Mouse (Mus musculus) stomach, postnatal 0 days (tissue): ENCODE results near the gene Tnr. TPM values are rescaled to one million over a fixed set of nuclear protein-coding genes. Genes with fewer than 3 reads are reported as not detected.

ENCODE experiments used
- ATAC-seq: fragments of 200-750 bp; cut with Nextera tagmentation; 2 replicates; pipeline ENCODE4 v1.8.0; 2017; ENCODE audit not compliant: low FRiP score, low TSS enrichment
- DNase-seq: peaks from one replicate; pipeline ENCODE4 v3.0.0-alpha.2; 2016; ENCODE audit warnings: low spot score
- H3K27ac ChIP-seq: fragments of 300-500 bp; sonication (generic); replicated peaks from 2 replicates; pipeline ENCODE4 v1.5.1; 2014; ENCODE audit warnings: mild to moderate bottlenecking, control low read depth
- H3K27me3 ChIP-seq: fragments of 300-500 bp; sonication (generic); 2 replicates; pipeline ENCODE4 v1.6.1; 2014; ENCODE audit warnings: low read length; ENCODE audit not compliant: control insufficient read depth, insufficient read depth
- H3K36me3 ChIP-seq: fragments of 300-500 bp; sonication (generic); 2 replicates; pipeline ENCODE4 v1.6.1; 2014; ENCODE audit warnings: low read length, mixed read lengths; ENCODE audit not compliant: control insufficient read depth, insufficient read depth
- H3K4me1 ChIP-seq: fragments of 300-500 bp; sonication (generic); replicated peaks from 2 replicates; pipeline ENCODE4 v1.6.1; 2014; ENCODE audit warnings: antibody characterized with exemption; ENCODE audit not compliant: control insufficient read depth, insufficient read depth
- H3K4me2 ChIP-seq: fragments of 300-500 bp; sonication (generic); replicated peaks from 2 replicates; pipeline ENCODE4 v1.6.1; 2014; ENCODE audit warnings: low read depth, mild to moderate bottlenecking, control low read depth, moderate library complexity
- H3K4me3 ChIP-seq: fragments of 300-500 bp; sonication (generic); 2 replicates; pipeline ENCODE4 v1.5.1; 2014; ENCODE audit warnings: low read depth, low read length, control low read depth
- H3K9ac ChIP-seq: fragments of 300-500 bp; sonication (generic); 2 replicates; pipeline ENCODE4 v1.6.1; 2014; ENCODE audit warnings: mild to moderate bottlenecking, low read length, control low read depth, mixed read lengths
- H3K9me3 ChIP-seq: fragments of 300-500 bp; sonication (generic); 2 replicates; pipeline ENCODE4 v1.6.1; 2016; ENCODE audit warnings: low read length; ENCODE audit not compliant: control insufficient read depth
- CTCF ChIP-seq: IDR thresholded peaks from 2 replicates; pipeline ENCODE4 v1.5.1; 2016; ENCODE audit warnings: antibody characterized with exemption, low read depth, mild to moderate bottlenecking, moderate library complexity
- EP300 ChIP-seq: optimal IDR thresholded peaks from 2 replicates; pipeline ENCODE3; 2016; ENCODE audit warnings: antibody characterized with exemption
- WGBS: fragments of 180-500 bp; shearing (Covaris S2); extraction: QIAGEN DNeasy Blood & Tissue Kit; methylation state at CpG from one replicate; pipeline ENCODE4 v1.1.7; 2014; 5-methylcytosine and 5-hydroxymethylcytosine counted together
- polyA plus RNA-seq: library from polyadenylated mRNA; unstranded; fragments of >200 nt; fragmentation: Nextera tagmentation; extraction: Ambion mirVana; gene quantifications from 2 replicates; pipeline ENCODE4 v1.2.1, GENCODE M21; 2015

Gene Tnr
- polyA plus RNA-seq, 1 experiment from 2014 or later, result 0.10 TPM

DNA sequence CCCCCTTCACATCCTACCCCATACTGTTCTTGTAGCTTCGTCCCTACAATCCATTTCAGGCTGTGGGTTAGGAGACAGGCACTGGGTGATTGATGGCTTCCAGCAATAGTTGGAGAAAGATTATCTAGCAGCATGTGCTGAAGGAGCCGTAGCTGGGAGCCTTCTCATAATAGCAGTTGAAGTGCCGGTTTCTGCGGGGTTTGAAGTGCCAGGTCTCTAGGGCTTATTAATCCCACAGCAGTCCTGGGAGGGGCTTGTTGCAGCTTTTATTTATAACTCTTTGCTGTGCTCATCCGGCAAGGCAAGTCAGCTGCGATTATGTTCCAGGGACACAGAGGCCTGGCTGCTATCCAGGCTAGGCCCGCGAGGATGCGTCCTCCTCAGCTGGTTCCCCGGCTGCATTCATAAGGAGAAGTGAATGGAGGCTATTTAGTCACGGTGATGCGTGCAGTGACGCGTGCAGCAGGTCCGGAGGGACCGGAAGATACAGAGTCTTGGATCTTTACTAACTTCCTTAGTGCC lies 147.1 kb downstream of the Tnr start:
- no peak for TF ChIP-seq CTCF
- no peak for TF ChIP-seq EP300
- H3K4me1 ChIP-seq, result no peaks in the 10 kb centered on the region
- 32% methylated on average over 16 of the region's 16 CpGs for WGBS
- ATAC-seq (no peak), DNase-seq (no peak)
- no peak overlapping the region for H3K4me3 ChIP-seq
- no peaks in the 10 kb centered on the region for H3K9me3 ChIP-seq
- no peak overlapping the region for H3K4me2 ChIP-seq
- no peak overlapping the region for H3K27ac ChIP-seq
- no peak overlapping the region for H3K9ac ChIP-seq
- H3K27me3 ChIP-seq, result no peaks in the 10 kb centered on the region
- H3K36me3 ChIP-seq, result no peaks in the 10 kb centered on the region

DNA sequence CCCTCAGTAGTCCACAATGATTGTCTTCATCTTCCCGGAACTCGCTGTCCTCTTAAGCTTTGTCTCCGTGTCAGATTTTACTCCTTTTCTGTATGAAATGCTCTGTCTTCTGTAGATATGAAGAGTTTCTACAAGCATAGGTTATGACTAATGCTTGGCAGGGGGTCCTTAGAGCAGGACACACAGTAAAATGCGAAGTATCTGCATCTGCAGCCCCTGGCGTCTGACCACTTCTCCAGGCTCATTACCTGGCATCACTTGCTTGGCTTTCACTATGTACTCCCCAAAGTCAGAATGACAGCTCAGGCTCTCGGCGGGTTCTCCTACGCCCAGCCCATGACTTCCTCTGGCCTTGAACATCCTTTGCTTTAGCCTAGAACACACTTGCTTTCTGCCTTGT lies 147.6 kb downstream of the Tnr start:
- Histone ChIP-seq H3K4me3 (no peak overlapping the region), H3K36me3 (no peaks in the 10 kb centered on the region), H3K27ac (no peak overlapping the region), H3K27me3 (no peaks in the 10 kb centered on the region), H3K4me1 (no peaks in the 10 kb centered on the region), H3K4me2 (no peak overlapping the region), H3K9ac (no peak overlapping the region), H3K9me3 (no peaks in the 10 kb centered on the region)
- WGBS, result 78% methylated on average over 8 of the region's 8 CpGs
- DNase-seq (no peak), ATAC-seq (no peak)
- TF ChIP-seq EP300 (no peak), CTCF (no peak)

DNA sequence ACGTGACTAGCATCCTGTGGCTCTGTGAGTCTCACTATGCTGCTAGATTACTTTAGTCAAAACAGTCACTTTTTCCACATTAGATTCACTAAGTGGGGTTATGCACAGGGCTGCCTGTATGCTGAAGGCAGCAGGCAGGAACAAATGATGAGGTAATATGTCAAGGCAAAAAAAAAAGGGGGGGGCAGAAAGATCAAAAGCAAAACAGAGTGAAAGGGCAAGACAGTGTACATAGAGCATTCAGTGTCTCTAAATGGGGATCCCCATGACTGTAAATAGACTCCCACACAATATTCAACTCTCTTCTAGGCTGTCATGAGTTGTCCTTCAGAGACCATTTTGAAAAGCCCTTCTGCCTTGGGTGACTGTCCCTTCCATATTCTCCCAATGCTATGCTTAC lies 150.7 kb downstream of the Tnr start:
- TF ChIP-seq EP300 (no peak), CTCF (no peak)
- no peak overlapping the region for H3K4me3 ChIP-seq
- H3K9me3 ChIP-seq, result no peaks in the 10 kb centered on the region
- H3K27me3 ChIP-seq, result no peaks in the 10 kb centered on the region
- H3K9ac ChIP-seq, result no peak overlapping the region
- 48% methylated on average over 1 of the region's 1 CpGs for WGBS
- no peaks in the 10 kb centered on the region for H3K36me3 ChIP-seq
- H3K27ac ChIP-seq, result no peak overlapping the region
- no peaks in the 10 kb centered on the region for H3K4me1 ChIP-seq
- H3K4me2 ChIP-seq, result no peak overlapping the region
- DNase-seq (no peak), ATAC-seq (no peak)

DNA sequence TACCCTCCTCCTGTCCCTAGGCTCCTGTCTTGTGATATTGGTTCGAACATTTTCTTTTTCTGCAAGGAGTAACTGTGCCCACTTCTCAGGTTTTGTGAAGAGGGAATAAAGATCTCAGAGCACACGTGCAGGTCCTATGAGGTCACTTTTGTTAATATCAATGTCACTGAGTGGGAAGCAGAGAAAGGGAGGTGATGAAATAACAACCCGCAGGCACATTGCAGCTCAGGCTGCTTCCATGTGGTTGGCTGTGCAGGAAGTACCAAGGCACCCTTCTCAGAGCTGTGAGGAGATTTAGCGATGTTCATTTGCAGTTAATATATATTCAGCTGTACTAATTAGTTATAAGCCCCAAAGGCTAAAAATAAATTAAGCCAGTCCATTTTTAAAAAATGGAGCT lies 151.9 kb downstream of the Tnr start:
- Histone ChIP-seq H3K9ac (no peak overlapping the region), H3K9me3 (no peaks in the 10 kb centered on the region), H3K27ac (no peak overlapping the region), H3K4me1 (no peaks in the 10 kb centered on the region), H3K4me3 (no peak overlapping the region), H3K27me3 (no peaks in the 10 kb centered on the region), H3K4me2 (no peak overlapping the region), H3K36me3 (no peaks in the 10 kb centered on the region)
- no peak for TF ChIP-seq EP300
- no peak for TF ChIP-seq CTCF
- WGBS, result 64% methylated on average over 4 of the region's 4 CpGs
- DNase-seq, result no peak
- no peak for ATAC-seq

DNA sequence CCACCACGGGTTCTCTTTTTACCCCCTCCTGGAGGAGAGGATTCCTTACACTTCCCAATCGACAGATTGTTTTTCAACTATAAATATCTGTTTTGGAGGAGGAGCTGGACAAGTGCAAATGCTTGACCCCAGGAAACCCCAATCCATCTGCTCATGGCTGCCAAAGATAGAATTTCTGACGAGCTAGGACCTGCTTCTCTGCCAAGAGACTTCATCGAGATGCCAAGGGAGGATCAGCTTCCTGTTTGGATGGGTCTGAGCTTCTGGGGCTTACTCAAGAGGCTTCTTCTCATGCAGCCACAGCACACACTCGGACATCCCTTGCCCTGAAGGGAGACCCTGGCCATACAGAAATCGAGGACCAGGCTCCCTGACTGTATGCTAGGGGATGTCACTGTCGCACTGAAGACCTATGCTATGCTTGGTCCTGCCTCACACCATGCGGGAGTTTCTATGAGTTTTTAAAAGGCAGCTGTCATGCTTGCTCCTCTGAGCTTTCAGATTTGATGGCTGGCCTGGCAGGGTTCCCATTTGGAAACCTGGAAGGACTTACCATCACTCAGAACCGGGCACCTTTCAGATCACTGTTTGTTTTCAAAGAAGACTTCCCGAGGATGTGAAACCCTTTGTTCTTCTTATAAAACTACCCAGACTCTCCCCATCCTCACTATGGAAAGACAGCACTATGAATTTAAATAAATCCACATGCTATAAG lies 154.8 kb downstream of the Tnr start:
- no peaks in the 10 kb centered on the region for H3K4me1 ChIP-seq
- no peaks in the 10 kb centered on the region for H3K9me3 ChIP-seq
- H3K4me3 ChIP-seq, result no peak overlapping the region
- H3K4me2 ChIP-seq, result no peak overlapping the region
- ATAC-seq (no peak), DNase-seq (no peak)
- no peak overlapping the region for H3K27ac ChIP-seq
- no peak for TF ChIP-seq CTCF
- no peak for TF ChIP-seq EP300
- no peak overlapping the region for H3K9ac ChIP-seq
- no peaks in the 10 kb centered on the region for H3K36me3 ChIP-seq
- H3K27me3 ChIP-seq, result no peaks in the 10 kb centered on the region
- WGBS, result 52% methylated on average over 10 of the region's 10 CpGs

DNA sequence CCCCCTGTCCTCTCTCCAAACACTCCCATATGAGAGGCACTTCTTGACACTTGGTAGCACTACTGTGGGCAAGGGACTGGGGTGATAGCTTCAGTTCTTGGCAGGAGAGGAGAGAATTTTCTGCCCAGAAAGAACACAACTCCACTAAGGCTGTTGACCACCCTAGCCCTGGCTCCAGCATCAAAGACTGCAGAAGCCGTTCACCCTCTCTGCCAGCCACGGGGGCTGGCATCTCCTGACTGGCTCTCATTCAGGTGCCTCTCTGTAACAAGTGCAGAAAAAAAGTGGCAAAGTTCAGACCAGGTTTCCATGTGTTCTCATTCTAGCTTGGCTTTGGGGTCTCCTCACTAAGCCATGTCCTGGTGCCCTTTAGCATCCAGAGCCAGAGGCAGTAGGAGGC lies 157.7 kb downstream of the Tnr start:
- no peak for DNase-seq
- WGBS, result 89% methylated on average over 2 of the region's 2 CpGs

More for the DNA sequence above, 157.7 kb downstream of the Tnr start:
- ATAC-seq, result no peak
- TF ChIP-seq CTCF (no peak), EP300 (no peak)
- Histone ChIP-seq H3K4me3 (no peak overlapping the region), H3K4me2 (no peak overlapping the region), H3K9ac (no peak overlapping the region), H3K27ac (no peak overlapping the region), H3K27me3 (no peaks in the 10 kb centered on the region), H3K9me3 (no peaks in the 10 kb centered on the region), H3K4me1 (no peaks in the 10 kb centered on the region), H3K36me3 (no peaks in the 10 kb centered on the region)
